Comparison of ENCODE assay signal across 12 mouse cellular contexts in the genomic region with DNA sequence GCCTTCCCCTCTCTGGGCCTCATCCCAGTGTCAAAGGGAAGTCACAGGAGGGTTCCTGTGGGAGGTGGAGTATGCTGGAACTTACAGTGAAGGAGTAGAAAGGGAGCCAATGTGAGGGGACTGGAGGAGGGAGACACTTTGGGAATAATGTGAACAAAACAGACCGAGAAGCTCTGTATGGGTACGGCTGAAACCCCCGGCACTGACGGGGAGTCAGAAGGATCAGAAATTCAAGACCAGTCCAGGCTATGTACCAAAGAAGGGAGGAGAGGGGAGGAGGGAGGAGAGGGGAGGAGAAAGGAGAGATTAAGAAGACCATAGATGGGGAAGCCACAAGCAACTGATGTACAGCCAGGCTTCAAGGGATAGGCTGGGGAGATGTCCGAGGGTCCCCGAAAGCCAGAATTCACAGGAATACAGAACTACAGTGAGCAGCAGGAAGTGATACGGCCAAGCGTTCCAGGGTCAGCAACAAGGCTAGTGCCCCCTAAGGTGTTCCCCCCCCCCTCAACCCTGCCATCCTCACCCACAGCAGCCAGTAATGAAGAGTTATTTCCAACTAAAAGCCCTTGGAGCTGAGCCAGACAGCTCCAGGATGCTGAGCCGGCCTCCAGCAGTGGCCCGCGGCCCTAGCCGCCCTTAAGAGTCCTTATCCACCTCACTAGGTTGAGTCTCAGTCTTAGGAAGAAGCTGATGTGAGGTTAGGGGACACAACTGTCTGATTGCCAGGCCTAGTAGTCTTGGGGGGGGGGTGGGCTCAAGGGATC. TPM values are rescaled to one million over a fixed set of nuclear protein-coding genes. Genes with fewer than 3 reads are reported as not detected.
A peak's percentile ranks its signal among the peaks of the same experiment; 100 is the strongest.
DNase-seq lines count a peak whose midpoint lies in the region; ATAC-seq lines count a peak whose summit lies in the region.
"Had no signal": no experiment of that assay in that cellular context is flagged by ENCODE, and none has a peak within 500 bp of the region (broad histone marks: within the 10 kb centered on the region; RNA-seq: fewer than 3 reads in every experiment).

No protein-coding gene starts in this region.

- H3K9me3 ChIP-seq in forebrain, embryonic 13.5 days (replicated peaks): no peaks in the 10 kb centered on the region
- H3K9me3 ChIP-seq in forebrain, embryonic 12.5 days: no peaks in the 10 kb centered on the region
- no peaks in the 10 kb centered on the region for H3K9me3 ChIP-seq in midbrain, embryonic 13.5 days
- no peaks in the 10 kb centered on the region for H3K9me3 ChIP-seq in midbrain, embryonic 11.5 days (ENCODE audit: control insufficient read depth, low read length)

- peak overlapping the region; percentile 30; the same call in 1 of the 2 replicates for H3K9ac ChIP-seq in forebrain, embryonic 13.5 days
- H3K9ac ChIP-seq in forebrain, embryonic 12.5 days: no peak overlapping the region
- H3K9ac ChIP-seq in midbrain, embryonic 13.5 days (replicated peaks): no peak overlapping the region
- H3K9ac ChIP-seq in midbrain, embryonic 11.5 days (ENCODE audit: low read length): no peak overlapping the region
- H3K9ac ChIP-seq: heart, embryonic 12.5 days had no signal

- no peak overlapping the region for H3K4me3 ChIP-seq in forebrain, embryonic 13.5 days
- no peak overlapping the region for H3K4me3 ChIP-seq in forebrain, embryonic 12.5 days (replicated peaks)
- no peak overlapping the region for H3K4me3 ChIP-seq in midbrain, embryonic 13.5 days (replicated peaks)
- H3K4me3 ChIP-seq in midbrain, embryonic 11.5 days (ENCODE audit: low read depth, low read length): no peak overlapping the region
- H3K4me3 ChIP-seq: heart, embryonic 12.5 days had no signal

- H3K36me3 ChIP-seq in forebrain, embryonic 13.5 days (ENCODE audit: poor library complexity, severe bottlenecking): no peaks in the 10 kb centered on the region
- H3K36me3 ChIP-seq in forebrain, embryonic 12.5 days (replicated peaks): no peaks in the 10 kb centered on the region
- no peaks in the 10 kb centered on the region for H3K36me3 ChIP-seq in midbrain, embryonic 13.5 days
- H3K36me3 ChIP-seq in midbrain, embryonic 11.5 days (ENCODE audit: control insufficient read depth, insufficient read depth, low read length): no peaks in the 10 kb centered on the region
- H3K36me3 ChIP-seq: heart, embryonic 12.5 days had no signal

- H3K27me3 ChIP-seq in forebrain, embryonic 13.5 days: no peaks in the 10 kb centered on the region
- peaks cover 3% of the 10 kb centered on the region; the same call in 1 of the 2 replicates for H3K27me3 ChIP-seq in forebrain, embryonic 12.5 days
- H3K27me3 ChIP-seq in midbrain, embryonic 13.5 days: no peaks in the 10 kb centered on the region; the same call in 1 of the 2 replicates
- H3K27me3 ChIP-seq in midbrain, embryonic 11.5 days (ENCODE audit: control insufficient read depth, insufficient read depth, low read length): no peaks in the 10 kb centered on the region; the same call in 1 of the 2 replicates

- DNase-seq in midbrain, embryonic 11.5 days (ENCODE audit: low spot score, missing footprints): no peak
- DNase-seq in cerebellum, adult 11 months: peak; percentile 47
- peak; percentile 42 to 54 for DNase-seq in cerebellum, postnatal 36 days
- no peak for DNase-seq in kidney, postnatal 25 days
- no peak for DNase-seq in testis, postnatal 10 days (ENCODE audit: low spot score)
- DNase-seq: heart, postnatal 4 days; kidney, adult 11 months; kidney, postnatal 14 days had no signal

- 59% methylated on average over 12 of the region's 12 CpGs for WGBS in forebrain, embryonic 13.5 days
- WGBS in forebrain, embryonic 12.5 days: 71% methylated on average over 12 of the region's 12 CpGs
- WGBS in midbrain, embryonic 13.5 days: 54% methylated on average over 12 of the region's 12 CpGs
- 69% methylated on average over 12 of the region's 12 CpGs for WGBS in midbrain, embryonic 11.5 days

- H3K27ac ChIP-seq in forebrain, embryonic 13.5 days: peak overlapping the region; percentile 44; the same call in 1 of the 2 replicates
- no peak overlapping the region for H3K27ac ChIP-seq in forebrain, embryonic 12.5 days
- peak overlapping the region; percentile 49 for H3K27ac ChIP-seq in midbrain, embryonic 13.5 days
- H3K27ac ChIP-seq in midbrain, embryonic 11.5 days (ENCODE audit: low read depth, low read length): no peak overlapping the region

- ATAC-seq in forebrain, embryonic 13.5 days: no peak
- no peak for ATAC-seq in forebrain, embryonic 12.5 days (ENCODE audit: low FRiP score)
- peak; percentile 55; the same call in 1 of the 2 replicates for ATAC-seq in midbrain, embryonic 13.5 days
- no peak for ATAC-seq in midbrain, embryonic 11.5 days (ENCODE audit: low FRiP score)

- peak overlapping the region; percentile 7 for H3K4me2 ChIP-seq in forebrain, embryonic 13.5 days
- H3K4me2 ChIP-seq in forebrain, embryonic 12.5 days: no peak overlapping the region
- H3K4me2 ChIP-seq in midbrain, embryonic 13.5 days (replicated peaks): no peak overlapping the region
- H3K4me2 ChIP-seq in midbrain, embryonic 11.5 days: no peak overlapping the region
- H3K4me2 ChIP-seq: heart, embryonic 12.5 days had no signal

- peaks cover 22% of the 10 kb centered on the region for H3K4me1 ChIP-seq in forebrain, embryonic 13.5 days
- H3K4me1 ChIP-seq in forebrain, embryonic 12.5 days: peaks cover 16% of the 10 kb centered on the region
- peaks cover 32% of the 10 kb centered on the region for H3K4me1 ChIP-seq in midbrain, embryonic 13.5 days (replicated peaks)
- no peaks in the 10 kb centered on the region; the same call in 1 of the 2 replicates for H3K4me1 ChIP-seq in midbrain, embryonic 11.5 days (ENCODE audit: control insufficient read depth, insufficient read depth, low read length)
- H3K4me1 ChIP-seq: heart, embryonic 12.5 days had no signal

RNA-seq across cellular contexts. Expression of a gene that starts 0.8 kb away (rescaled TPM):
- 50.9 and 54.0 TPM in 2 replicates for polyA plus RNA-seq in forebrain, embryonic 13.5 days (2015; fragmentation: Nextera tagmentation; extraction: Ambion mirVana)
- polyA plus RNA-seq in forebrain, embryonic 12.5 days (2016; fragmentation: Nextera tagmentation; extraction: Ambion mirVana): 43.4 and 44.9 TPM in 2 replicates
- polyA plus RNA-seq in midbrain, embryonic 13.5 days (2015; fragmentation: Nextera tagmentation; extraction: Ambion mirVana): 61.9 and 70.6 TPM in 2 replicates
- polyA plus RNA-seq in midbrain, embryonic 11.5 days (2014; fragmentation: Nextera tagmentation; extraction: Ambion mirVana): 22.8 and 23.2 TPM in 2 replicates

Comparison
In these comparisons a context has a peak if more than half of its experiments do, and no peak if none do; other contexts are left out.
1. H3K27ac ChIP-seq: peak in forebrain, embryonic 13.5 days (single experiment) and midbrain, embryonic 13.5 days (single experiment); none in forebrain, embryonic 12.5 days (single experiment) and midbrain, embryonic 11.5 days (single experiment).
2. DNase-seq: peak in cerebellum, adult 11 months (single experiment) and cerebellum, postnatal 36 days (2 of 2); none in midbrain, embryonic 11.5 days (single experiment), kidney, postnatal 25 days (0 of 2) and testis, postnatal 10 days (single experiment).